Comparison of ENCODE assay signal across 8 mouse cellular contexts in the genomic region with DNA sequence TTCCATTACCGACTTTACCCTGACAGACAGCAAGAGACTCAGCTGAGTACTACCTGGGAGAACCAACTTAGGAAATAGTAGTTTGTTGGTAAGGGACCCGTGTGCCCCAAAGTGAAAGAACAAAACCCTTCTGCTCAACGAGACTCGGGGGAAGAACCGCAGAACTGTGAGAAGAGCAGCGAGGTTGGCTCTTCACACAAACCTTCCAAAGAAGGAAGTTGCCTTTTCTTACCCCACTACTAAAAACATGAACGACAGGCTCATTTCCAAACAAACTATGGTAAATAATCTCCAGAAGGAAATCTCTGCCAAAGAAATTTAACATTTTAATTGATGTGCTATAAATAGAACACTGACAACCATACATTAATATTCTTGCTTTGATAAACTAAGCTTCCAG. TPM values are rescaled to one million over a fixed set of nuclear protein-coding genes. Genes with fewer than 3 reads are reported as not detected.
DNase-seq lines count a peak whose midpoint lies in the region; ATAC-seq lines count a peak whose summit lies in the region.

No protein-coding gene starts in this region.

- no peak for ATAC-seq in lung, embryonic 15.5 days (ENCODE audit: borderline replicate concordance, extremely low read depth, low FRiP score, low TSS enrichment)
- no peak for ATAC-seq in forebrain, embryonic 11.5 days (replicated peaks; ENCODE audit: low FRiP score)
- ATAC-seq in limb, embryonic 11.5 days (ENCODE audit: insufficient number of reproducible peaks, low FRiP score, low TSS enrichment, low read depth), result no peak
- ATAC-seq in neural tube, embryonic 14.5 days (ENCODE audit: low read depth), result no peak

- no peak for DNase-seq in lung, postnatal 36 days
- DNase-seq in forebrain, embryonic 11.5 days (ENCODE audit: low spot score), result no peak
- DNase-seq in limb, embryonic 11.5 days (ENCODE audit: low spot score), result no peak
- no peak for DNase-seq in cerebellum, adult 18-20 months
- no peak for DNase-seq in right cerebral cortex, postnatal 10 days (ENCODE audit: low spot score in 2 of 2)
- DNase-seq in urinary bladder, postnatal 25 days (ENCODE audit: low spot score), result no peak

- H3K4me1 ChIP-seq in lung, embryonic 15.5 days, result peaks cover 17% of the 10 kb centered on the region
- peaks cover 5% of the 10 kb centered on the region; the same call in 1 of the 2 replicates for H3K4me1 ChIP-seq in forebrain, embryonic 11.5 days (replicated peaks; ENCODE audit: control insufficient read depth, insufficient read depth, low read length)
- H3K4me1 ChIP-seq in limb, embryonic 11.5 days (ENCODE audit: control insufficient read depth, insufficient read depth, low read length), result no peaks in the 10 kb centered on the region; the same call in 1 of the 2 replicates
- peaks cover 10% of the 10 kb centered on the region for H3K4me1 ChIP-seq in neural tube, embryonic 14.5 days (ENCODE audit: control insufficient read depth, insufficient read depth, low read length)

- no peak overlapping the region for H3K27ac ChIP-seq in lung, embryonic 15.5 days
- H3K27ac ChIP-seq in forebrain, embryonic 11.5 days (ENCODE audit: low read depth, low read length), result no peak overlapping the region
- H3K27ac ChIP-seq in limb, embryonic 11.5 days (replicated peaks; ENCODE audit: low read depth, low read length), result no peak overlapping the region
- H3K27ac ChIP-seq in neural tube, embryonic 14.5 days (ENCODE audit: low read depth, low read length), result no peak overlapping the region

- peak overlapping the region; percentile 96 for H3K4me3 ChIP-seq in lung, embryonic 15.5 days
- peak overlapping the region; percentile 90 for H3K4me3 ChIP-seq in forebrain, embryonic 11.5 days (ENCODE audit: low read depth, low read length)
- H3K4me3 ChIP-seq in limb, embryonic 11.5 days (ENCODE audit: low read depth, low read length), result no peak overlapping the region; the same call in 1 of the 2 replicates
- peak overlapping the region; percentile 100; the same call in 1 of the 2 replicates for H3K4me3 ChIP-seq in neural tube, embryonic 14.5 days (ENCODE audit: low read depth, low read length)

- WGBS in lung, embryonic 15.5 days, result 74% methylated on average over 7 of the region's 7 CpGs
- 88% methylated on average over 7 of the region's 7 CpGs for WGBS in forebrain, embryonic 11.5 days
- 86% methylated on average over 7 of the region's 7 CpGs for WGBS in limb, embryonic 11.5 days
- 87% methylated on average over 7 of the region's 7 CpGs for WGBS in neural tube, embryonic 14.5 days

- H3K36me3 ChIP-seq in lung, embryonic 15.5 days, result no peaks in the 10 kb centered on the region
- no peaks in the 10 kb centered on the region for H3K36me3 ChIP-seq in forebrain, embryonic 11.5 days (ENCODE audit: control insufficient read depth, insufficient read depth, low read length)
- H3K36me3 ChIP-seq in limb, embryonic 11.5 days (ENCODE audit: control insufficient read depth, insufficient read depth, low read length), result no peaks in the 10 kb centered on the region
- H3K36me3 ChIP-seq in neural tube, embryonic 14.5 days (ENCODE audit: control insufficient read depth, insufficient read depth, low read length), result no peaks in the 10 kb centered on the region

- peaks cover under 1% of the 10 kb centered on the region; the same call in 1 of the 2 replicates for H3K27me3 ChIP-seq in lung, embryonic 15.5 days
- no peaks in the 10 kb centered on the region for H3K27me3 ChIP-seq in forebrain, embryonic 11.5 days (ENCODE audit: control insufficient read depth, insufficient read depth, low read length)
- H3K27me3 ChIP-seq in limb, embryonic 11.5 days (ENCODE audit: control insufficient read depth, insufficient read depth, low read length), result no peaks in the 10 kb centered on the region
- H3K27me3 ChIP-seq in neural tube, embryonic 14.5 days (ENCODE audit: control insufficient read depth, insufficient read depth, low read length), result no peaks in the 10 kb centered on the region

- peak overlapping the region; percentile 76 for H3K4me2 ChIP-seq in lung, embryonic 15.5 days
- peak overlapping the region; percentile 98; the same call in 1 of the 2 replicates for H3K4me2 ChIP-seq in forebrain, embryonic 11.5 days (ENCODE audit: low read depth, low read length, severe bottlenecking)
- peak overlapping the region; percentile 97; the same call in 1 of the 2 replicates for H3K4me2 ChIP-seq in limb, embryonic 11.5 days (ENCODE audit: low read depth, severe bottlenecking)
- peak overlapping the region; percentile 98 for H3K4me2 ChIP-seq in neural tube, embryonic 14.5 days (ENCODE audit: low read depth, low read length)

- H3K9me3 ChIP-seq in lung, embryonic 15.5 days, result no peaks in the 10 kb centered on the region
- H3K9me3 ChIP-seq in forebrain, embryonic 11.5 days (ENCODE audit: control insufficient read depth, low read length), result no peaks in the 10 kb centered on the region
- no peaks in the 10 kb centered on the region for H3K9me3 ChIP-seq in limb, embryonic 11.5 days (ENCODE audit: control insufficient read depth, low read length)
- H3K9me3 ChIP-seq in neural tube, embryonic 14.5 days (ENCODE audit: control insufficient read depth, low read length), result no peaks in the 10 kb centered on the region

- no peak overlapping the region for H3K9ac ChIP-seq in lung, embryonic 15.5 days
- no peak overlapping the region for H3K9ac ChIP-seq in forebrain, embryonic 11.5 days (ENCODE audit: low read length)
- H3K9ac ChIP-seq in limb, embryonic 11.5 days (ENCODE audit: low read length), result no peak overlapping the region
- no peak overlapping the region for H3K9ac ChIP-seq in neural tube, embryonic 14.5 days (replicated peaks; ENCODE audit: low read depth, low read length)

RNA-seq across cellular contexts. Expression of gene Bloc1s4, which starts 1.4 kb away (rescaled TPM):
- polyA plus RNA-seq in lung, embryonic 15.5 days (2015; fragmentation: Nextera tagmentation; extraction: Ambion mirVana), result 23.8 and 25.5 TPM in 2 replicates
- polyA plus RNA-seq in forebrain, embryonic 11.5 days (2014; fragmentation: Nextera tagmentation; extraction: Ambion mirVana), result 22.9 and 25.6 TPM in 2 replicates
- polyA plus RNA-seq in limb, embryonic 11.5 days (2014; fragmentation: Nextera tagmentation; extraction: Ambion mirVana), result 24.4 and 31.5 TPM in 2 replicates
- 26.6 and 27.0 TPM in 2 replicates for polyA plus RNA-seq in neural tube, embryonic 14.5 days (2014; fragmentation: Nextera tagmentation; extraction: Ambion mirVana)

RNA-seq across cellular contexts. Expression of gene Mrfap1, which starts 49.5 kb away (rescaled TPM):
- 476 and 499 TPM in 2 replicates for polyA plus RNA-seq in lung, embryonic 15.5 days (2015; fragmentation: Nextera tagmentation; extraction: Ambion mirVana)
- 563 and 565 TPM in 2 replicates for polyA plus RNA-seq in forebrain, embryonic 11.5 days (2014; fragmentation: Nextera tagmentation; extraction: Ambion mirVana)
- polyA plus RNA-seq in limb, embryonic 11.5 days (2014; fragmentation: Nextera tagmentation; extraction: Ambion mirVana), result 692 and 694 TPM in 2 replicates
- polyA plus RNA-seq in neural tube, embryonic 14.5 days (2014; fragmentation: Nextera tagmentation; extraction: Ambion mirVana), result 310 and 339 TPM in 2 replicates

RNA-seq across cellular contexts. Expression of gene D5Ertd579e, which starts 51.2 kb away (rescaled TPM):
- 15.5 and 16.7 TPM in 2 replicates for polyA plus RNA-seq in lung, embryonic 15.5 days (2015; fragmentation: Nextera tagmentation; extraction: Ambion mirVana)
- polyA plus RNA-seq in forebrain, embryonic 11.5 days (2014; fragmentation: Nextera tagmentation; extraction: Ambion mirVana), result 39.9 and 41.9 TPM in 2 replicates
- 22.2 and 28.4 TPM in 2 replicates for polyA plus RNA-seq in limb, embryonic 11.5 days (2014; fragmentation: Nextera tagmentation; extraction: Ambion mirVana)
- polyA plus RNA-seq in neural tube, embryonic 14.5 days (2014; fragmentation: Nextera tagmentation; extraction: Ambion mirVana), result 46.8 and 50.7 TPM in 2 replicates
